Mouse (Mus musculus): ENCODE results near the gene Birc6. TPM values are rescaled to one million over a fixed set of nuclear protein-coding genes. Genes with fewer than 3 reads are reported as not detected.

Gene Birc6
- 78.4 and 115 TPM in 2 replicates for polyA plus RNA-seq (2012; rRNA removed; ENCODE audit: low replicate concordance)

GRCm38 (mm10) chr17:74527729-74528607 lies at the start of gene Birc6:
TSS of gene Birc6 (plus strand) at chr17:74528295.

GRCm38 (mm10) chr17:74489024-74489900 lies 38.8 kb upstream of the Birc6 start, which contains the start of gene Yipf4:
TSS of gene Yipf4 (plus strand) at chr17:74489493.

GRCm38 (mm10) chr17:74717618-74718151 lies 189.6 kb downstream of the Birc6 start, which contains the start of gene Ttc27:
TSS of gene Ttc27 (plus strand) at chr17:74717732.

Other genes starting within 250 kb of the Birc6 start
- gene Memo1, start 232.8 kb upstream of the Birc6 start, polyA plus RNA-seq (2012; rRNA removed; ENCODE audit: low replicate concordance): 57.7 and 65.3 TPM in 2 replicates
- gene Dpy30, start 204.4 kb upstream of the Birc6 start, polyA plus RNA-seq (2012; rRNA removed; ENCODE audit: low replicate concordance): 24.7 and 35.7 TPM in 2 replicates
- 5.0 and 7.5 TPM in 2 replicates for gene Spast, start 189.3 kb upstream of the Birc6 start, polyA plus RNA-seq (2012; rRNA removed; ENCODE audit: low replicate concordance)
- gene Slc30a6, start 132.7 kb upstream of the Birc6 start, polyA plus RNA-seq (2012; rRNA removed; ENCODE audit: low replicate concordance): 22.6 and 29.4 TPM in 2 replicates
- 0.44 and 0.58 TPM in 2 replicates for gene Nlrc4, start 69.2 kb upstream of the Birc6 start, polyA plus RNA-seq (2012; rRNA removed; ENCODE audit: low replicate concordance)
- 22.2 and 42.0 TPM in 2 replicates for gene Yipf4, start 38.8 kb upstream of the Birc6 start, polyA plus RNA-seq (2012; rRNA removed; ENCODE audit: low replicate concordance)
- 4.9 and 9.7 TPM in 2 replicates for gene Ttc27, start 189.4 kb downstream of the Birc6 start, polyA plus RNA-seq (2012; rRNA removed; ENCODE audit: low replicate concordance)